Mouse (Mus musculus): ENCODE measurements around the gene Frat1.
"Not testable (repeated sequence)": the region's sequence is repeated elsewhere in the genome, so short reads cannot be mapped to it uniquely, and the experiment has no call there.

Frat1 gene

DNA sequence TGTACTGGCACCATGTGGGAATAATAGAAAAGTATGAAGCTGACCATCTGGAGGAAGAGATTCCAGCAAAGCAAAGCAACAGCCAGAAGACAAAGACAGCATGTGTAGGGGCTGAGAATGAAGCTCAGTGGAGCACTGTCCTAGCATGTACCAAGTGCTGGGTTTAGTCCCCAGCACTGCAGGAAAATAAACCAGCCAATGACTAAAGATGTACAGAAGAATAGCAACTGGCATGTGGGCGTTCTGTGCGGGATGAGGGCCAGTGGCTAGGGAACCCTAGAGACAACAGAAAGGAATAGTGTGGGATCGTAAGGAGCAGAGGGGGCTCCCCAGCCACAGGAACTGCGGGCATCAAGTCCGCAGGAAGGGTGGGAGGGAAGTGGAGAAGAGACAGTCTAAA is 39.5 kb downstream of the Frat1 start:
- in situ Hi-C loops (cut with MboI; ENCODE audit: low pct_unique_long_range_greater_than_20kb in 1 of 2, low sequenced_read_pairs in 2 of 2, unreplicated experiment in 1 of 2): no loop called here

GRCm38 (mm10) chr19:41869946-41870345 is 40.2 kb downstream of the Frat1 start:
- in situ Hi-C loops (cut with MboI; ENCODE audit: low pct_unique_long_range_greater_than_20kb in 1 of 2, low sequenced_read_pairs in 2 of 2, unreplicated experiment in 1 of 2): not testable (repeated sequence)

DNA sequence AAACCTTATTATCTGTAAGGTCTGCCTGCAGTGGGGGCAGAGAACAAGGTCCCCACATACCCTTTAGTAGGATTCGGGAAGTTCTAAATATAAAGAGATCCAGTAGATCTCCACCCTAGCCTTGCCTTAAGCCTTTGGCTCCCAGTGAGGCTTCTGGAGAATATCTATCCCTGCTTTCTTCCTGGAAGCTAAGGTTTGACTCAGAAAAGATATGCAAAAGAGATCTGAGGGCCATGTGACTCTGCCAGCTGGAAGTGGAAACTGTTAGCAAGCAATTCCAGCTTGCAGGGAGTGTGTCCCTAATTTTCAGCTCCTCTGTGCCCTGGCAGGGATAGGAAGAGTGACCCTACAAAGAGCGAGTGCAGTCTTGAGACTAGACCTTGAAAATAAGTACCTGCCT is 42.5 kb downstream of the Frat1 start:
- in situ Hi-C loops (cut with MboI; ENCODE audit: low pct_unique_long_range_greater_than_20kb in 1 of 2, low sequenced_read_pairs in 2 of 2, unreplicated experiment in 1 of 2): no loop called here

DNA sequence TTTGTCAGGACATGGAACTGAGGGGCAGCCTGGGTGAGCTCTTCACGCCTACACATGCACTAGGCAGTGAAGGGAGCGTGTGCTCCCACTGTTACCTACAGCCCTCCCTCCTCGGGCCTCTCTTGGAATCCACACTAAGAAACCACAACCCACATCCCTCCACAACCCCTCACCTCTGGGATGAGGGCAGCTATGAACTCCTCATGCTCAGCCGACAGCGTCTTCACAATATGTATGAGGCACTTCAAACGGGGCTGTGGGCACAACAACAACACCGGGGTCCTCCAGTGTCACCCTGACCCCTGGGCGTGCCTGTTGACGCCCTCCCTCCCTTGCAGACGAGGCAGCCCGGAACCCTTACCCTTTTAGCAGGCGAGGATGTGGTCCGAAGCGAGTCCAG is 44.6 kb downstream of the Frat1 start:
- in situ Hi-C loops (cut with MboI; ENCODE audit: low pct_unique_long_range_greater_than_20kb in 1 of 2, low sequenced_read_pairs in 2 of 2, unreplicated experiment in 1 of 2): no loop called here

GRCm38 (mm10) chr19:41881842-41882241 is 52.1 kb downstream of the Frat1 start:
- in situ Hi-C loops (cut with MboI; ENCODE audit: low pct_unique_long_range_greater_than_20kb in 1 of 2, low sequenced_read_pairs in 2 of 2, unreplicated experiment in 1 of 2): no loop called here
